Mouse (Mus musculus): ENCODE measurements around the gene Gabarapl1. TPM values are rescaled to one million over a fixed set of nuclear protein-coding genes. Genes with fewer than 3 reads are reported as not detected.
"Not testable (repeated sequence)": the region's sequence is repeated elsewhere in the genome, so short reads cannot be mapped to it uniquely, and the experiment has no call there.

Gene Gabarapl1
- polyA plus RNA-seq (2017; shearing (Covaris generic)) = 10 to 100 TPM in 1 of 3 experiments, 1 to 10 TPM in 2; 8.0 to 10.5 (median 8.1) TPM

DNA sequence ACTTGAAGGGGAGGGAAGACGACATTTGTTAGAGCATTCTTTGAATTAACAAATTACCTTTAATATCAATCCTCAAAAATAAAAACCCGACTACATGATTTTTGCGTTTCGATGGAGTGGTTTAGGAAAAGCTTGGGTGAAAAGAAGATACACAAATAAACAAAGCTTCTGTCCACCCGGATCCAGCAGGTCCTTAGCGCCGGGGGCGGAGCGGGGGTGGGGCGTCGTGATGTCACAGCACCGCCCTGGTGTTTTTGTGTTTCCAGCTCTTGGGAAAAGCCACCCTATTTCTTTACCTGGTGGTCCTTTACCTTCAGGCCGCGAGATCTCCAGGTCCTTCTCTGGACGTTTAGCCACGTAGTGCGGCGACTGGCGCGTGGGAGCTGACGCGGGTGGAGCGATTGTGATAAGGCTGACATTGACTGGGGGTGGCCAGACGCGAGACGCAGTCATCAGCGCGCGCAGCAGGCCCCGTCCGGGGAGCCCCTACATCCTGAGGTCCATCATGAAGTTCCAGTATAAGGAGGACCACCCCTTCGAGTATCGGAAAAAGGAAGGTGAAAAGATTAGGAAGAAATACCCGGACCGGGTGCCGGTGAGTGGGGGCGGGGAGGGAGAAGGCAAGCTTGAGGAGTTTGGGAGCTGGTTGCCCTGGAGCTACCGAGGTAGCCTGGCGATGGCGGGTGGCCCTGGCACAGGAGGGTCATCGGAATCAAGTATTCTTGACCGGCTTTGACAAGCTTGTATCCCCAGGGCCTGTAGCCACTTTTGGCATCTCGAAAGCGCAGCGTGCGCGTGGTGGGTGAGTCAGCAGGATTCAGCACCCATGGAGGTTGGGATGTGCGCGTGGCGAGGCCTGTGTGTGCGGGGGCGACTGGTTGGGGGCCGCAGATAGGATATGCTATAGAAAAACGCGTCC is at the start of gene Gabarapl1:
Gene Gabarapl1 (plus strand): TSS at position 219 of the 919 bp plus-strand sequence.
- peak; percentile 66 for ATAC-seq

DNA sequence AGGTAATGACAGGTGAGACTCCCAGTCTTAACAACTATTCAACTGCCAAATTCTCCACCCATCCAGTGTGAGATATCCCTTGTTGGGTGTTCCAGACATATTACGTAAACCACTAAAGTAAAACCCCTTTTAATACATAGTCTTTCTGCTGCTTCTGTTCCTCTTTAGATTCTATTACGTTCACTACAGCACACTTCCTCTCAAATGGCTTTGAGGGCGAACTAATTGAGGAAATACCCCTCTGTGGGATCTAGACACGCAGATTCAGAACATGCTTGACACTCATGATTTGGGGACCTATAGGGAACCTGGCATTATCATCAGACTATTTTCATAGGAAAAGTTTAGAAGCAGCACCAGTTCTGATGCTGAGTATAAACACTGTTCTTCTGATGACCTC is 38.0 kb upstream of the Gabarapl1 start:
- ATAC-seq = no peak

DNA sequence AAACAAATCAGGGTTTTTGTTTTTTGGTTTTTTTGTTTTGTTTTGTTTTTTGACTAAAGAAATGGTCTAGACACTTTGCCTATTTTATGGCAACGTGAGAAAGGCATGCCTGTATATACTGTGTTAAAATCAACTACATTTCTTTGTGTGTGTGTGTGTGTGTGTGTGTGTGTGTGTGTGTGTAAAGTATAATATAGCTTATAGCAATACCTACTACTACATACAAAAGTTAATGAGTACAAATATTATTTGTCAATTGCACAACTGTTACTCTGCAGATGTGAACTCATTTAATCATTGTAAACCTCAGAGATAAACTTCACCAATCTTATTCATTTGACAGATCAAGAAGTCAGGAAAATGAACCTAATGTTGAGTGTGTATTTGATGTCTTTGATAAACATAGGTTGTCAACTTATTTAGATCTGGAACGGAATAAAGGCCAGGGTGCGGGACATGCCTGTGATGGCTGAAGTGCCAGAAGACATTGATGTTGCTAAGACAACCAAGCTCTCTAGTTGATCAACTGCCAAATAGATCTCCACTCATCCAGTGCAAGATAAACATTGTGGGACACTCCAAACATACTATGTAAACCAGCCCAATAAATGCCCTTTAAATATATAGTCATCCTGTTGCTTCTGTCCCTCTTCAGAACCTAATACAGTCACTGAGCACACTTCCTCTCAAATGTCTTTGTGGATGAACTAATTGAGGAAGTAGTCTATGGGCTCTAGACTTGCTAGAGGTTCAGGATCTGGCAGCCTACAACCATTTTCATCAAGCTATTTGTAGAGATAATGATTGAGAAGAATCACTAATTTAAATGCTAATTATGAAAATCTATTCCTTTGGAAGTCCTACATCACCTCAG is 35.4 kb upstream of the Gabarapl1 start:
- no peak for ATAC-seq

DNA sequence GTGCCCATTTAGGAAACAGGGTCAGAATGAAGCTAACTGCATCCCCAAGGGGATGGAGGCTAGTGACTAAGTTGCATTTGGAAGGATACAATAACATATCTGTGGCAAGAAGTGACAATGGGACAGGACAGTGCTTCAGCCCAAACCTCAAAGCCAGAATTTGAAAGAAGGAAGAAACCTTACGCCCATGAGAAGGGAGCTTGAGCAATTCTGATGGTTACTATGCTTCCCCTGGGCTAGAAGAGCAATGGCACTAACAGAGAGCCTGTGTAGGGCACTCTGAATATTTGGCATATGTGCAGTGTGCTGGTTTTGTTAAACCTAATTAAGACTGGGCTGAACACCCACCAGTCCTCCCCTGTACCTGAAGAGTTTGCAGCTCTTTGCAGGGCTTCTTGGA is 33.4 kb upstream of the Gabarapl1 start:
- not testable (repeated sequence) for ATAC-seq

DNA sequence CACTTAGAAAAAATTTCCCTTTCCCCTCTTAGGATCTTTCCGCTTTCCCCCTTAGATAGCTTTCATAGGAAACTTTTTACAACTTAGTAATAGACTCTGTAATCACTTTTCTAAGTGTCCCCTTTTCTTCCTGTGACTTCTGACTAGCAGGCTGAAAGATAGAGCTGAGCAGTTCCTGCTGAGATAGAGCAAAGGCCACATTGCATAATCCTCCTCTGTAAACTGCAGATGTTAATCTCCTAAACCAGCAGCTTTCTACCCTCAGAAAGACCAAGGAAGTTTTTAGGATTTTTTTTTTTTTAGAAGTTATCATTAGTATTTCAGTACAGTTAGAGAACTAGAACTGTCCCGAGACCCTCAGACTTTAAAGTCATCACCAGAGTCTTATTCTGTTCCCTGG is 29.5 kb upstream of the Gabarapl1 start:
- no peak for ATAC-seq

DNA sequence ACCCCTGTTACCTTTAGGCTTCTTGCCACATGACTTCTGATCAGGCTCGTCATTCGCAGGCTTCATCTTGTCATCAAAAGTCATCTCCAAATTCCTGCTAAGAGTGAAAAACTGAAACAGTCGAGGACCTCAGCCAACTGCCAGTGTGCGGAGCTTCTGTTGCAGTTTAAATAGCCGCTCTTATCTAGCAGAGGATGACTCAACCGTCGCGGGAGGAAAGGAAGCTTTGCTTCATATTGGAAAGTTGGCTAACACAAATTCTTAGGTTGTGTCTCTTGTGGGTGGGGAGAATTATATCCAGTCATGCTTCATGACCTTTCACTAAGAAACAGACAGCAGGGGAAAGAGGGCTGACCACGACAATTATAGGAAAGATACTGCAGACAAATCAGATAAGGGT is 25.9 kb upstream of the Gabarapl1 start, which contains the start of gene Olr1:
Gene Olr1 (minus strand): TSS at position 142 of the 400 bp plus-strand sequence.
- ATAC-seq = no peak

DNA sequence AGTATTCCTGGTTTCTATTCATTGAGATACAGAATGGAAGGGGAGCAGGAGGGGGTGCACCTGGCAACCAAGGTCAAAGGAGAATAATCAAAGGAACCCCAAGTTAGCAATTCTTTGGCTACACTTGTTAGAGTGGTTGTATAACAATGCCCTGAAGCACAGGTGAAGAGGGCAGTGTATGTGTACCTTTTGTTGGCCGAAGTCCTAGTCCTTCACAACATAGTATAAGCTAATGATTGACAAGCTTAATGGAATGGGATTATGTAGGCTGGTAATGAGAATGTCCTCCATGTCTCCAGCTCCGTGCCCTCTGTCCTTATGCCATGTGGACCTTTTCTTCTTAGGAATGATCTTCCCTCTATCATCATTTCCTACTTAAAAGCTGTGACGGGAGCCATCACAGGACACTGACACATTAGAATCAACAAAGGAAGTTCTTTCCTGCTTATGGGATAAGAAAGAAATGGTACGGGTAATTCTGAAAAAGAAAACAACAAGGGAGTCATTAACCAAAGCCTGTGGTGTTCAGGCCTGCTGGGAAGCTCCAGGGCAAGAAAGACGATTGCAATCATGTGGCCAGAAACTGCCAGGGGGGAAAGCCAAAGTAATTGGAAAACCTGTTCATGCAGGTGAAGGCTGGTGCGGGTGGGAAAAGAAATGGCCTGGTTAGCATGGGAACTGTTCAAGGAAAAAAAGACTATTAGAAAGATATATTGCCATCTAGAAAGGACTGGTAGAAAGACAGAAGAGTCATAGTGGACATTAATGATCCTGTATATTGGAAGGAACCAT is 22.6 kb upstream of the Gabarapl1 start:
- no peak for ATAC-seq

DNA sequence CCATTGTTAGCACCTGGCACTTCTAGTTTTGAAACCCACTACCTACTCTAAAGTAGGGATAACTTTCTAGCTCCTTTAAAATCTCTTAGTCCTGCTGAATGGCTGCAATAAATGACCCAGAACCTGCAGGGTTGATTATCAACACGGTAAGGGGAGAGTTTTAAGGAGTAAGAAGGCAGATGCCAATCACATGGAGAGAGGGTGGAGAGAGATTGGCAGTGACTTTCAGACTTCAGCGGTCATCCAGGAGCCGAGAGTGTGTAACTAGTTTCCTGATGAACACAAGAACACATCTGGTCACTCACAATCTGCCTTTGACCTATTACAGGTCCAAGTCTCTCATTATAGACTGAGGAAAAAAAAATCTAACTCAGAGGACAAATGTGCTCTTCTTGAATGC is 20.6 kb upstream of the Gabarapl1 start, which contains the start of gene Tmem52b:
Gene Tmem52b (plus strand): TSS at position 189 of the 400 bp plus-strand sequence.
- ATAC-seq = no peak

DNA sequence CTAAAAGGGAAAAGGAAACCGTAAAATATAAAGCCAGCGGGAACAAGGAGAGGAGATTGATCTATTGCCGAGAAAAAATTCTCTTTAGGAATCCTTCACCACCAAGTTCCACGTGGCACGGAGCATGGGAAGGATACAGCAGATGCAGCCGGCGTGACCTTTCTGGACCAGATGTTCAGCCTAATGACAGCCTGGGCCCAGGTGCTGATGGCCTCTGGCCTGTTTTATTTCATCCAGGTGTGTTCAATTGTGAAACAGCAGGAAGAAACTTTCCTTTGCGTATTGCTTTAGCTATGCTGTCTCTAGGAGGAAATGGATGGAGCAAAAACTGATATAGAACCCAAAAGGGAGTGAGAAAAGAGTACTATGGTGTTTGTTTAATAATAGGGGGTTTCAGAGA is 20.1 kb upstream of the Gabarapl1 start:
- no peak for ATAC-seq

DNA sequence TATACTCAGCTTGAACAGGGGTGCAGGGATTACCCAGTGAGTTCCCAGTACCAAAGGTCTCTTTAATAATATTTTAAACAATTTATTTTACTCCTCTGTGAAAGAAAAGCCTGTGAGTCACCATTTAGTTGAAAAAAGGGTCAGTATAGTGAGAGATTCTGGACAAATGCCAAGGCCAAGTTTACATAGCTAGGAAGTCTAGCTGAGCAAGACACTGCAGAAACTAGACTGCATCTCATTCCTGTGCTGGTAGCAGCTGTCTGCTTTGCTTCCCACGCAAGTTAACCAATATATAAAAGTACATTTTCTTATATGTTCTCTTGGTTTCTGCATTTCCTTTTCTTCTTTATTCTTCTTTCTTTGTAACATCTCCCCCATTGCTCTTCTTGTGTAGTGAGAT is 19.6 kb upstream of the Gabarapl1 start:
- no peak for ATAC-seq

DNA sequence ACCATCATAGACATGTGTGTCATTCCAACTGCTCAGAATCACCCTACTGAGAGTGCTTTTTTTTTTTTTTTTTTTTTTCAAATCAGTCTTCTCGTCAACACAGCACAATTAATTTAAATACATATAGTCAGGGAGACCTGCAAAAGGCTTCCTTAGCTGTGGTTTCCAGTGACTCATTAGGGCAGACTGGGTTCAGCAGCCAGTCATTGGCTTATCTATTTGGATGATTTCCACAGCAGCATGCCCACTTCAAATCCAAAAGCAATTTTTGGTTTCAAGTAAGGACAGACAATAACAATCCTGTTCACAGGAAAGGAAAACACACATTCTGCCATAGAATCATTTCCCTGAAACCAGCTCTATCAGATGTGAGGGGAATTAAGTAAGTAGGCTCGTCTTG is 18.6 kb upstream of the Gabarapl1 start:
- ATAC-seq = no peak

DNA sequence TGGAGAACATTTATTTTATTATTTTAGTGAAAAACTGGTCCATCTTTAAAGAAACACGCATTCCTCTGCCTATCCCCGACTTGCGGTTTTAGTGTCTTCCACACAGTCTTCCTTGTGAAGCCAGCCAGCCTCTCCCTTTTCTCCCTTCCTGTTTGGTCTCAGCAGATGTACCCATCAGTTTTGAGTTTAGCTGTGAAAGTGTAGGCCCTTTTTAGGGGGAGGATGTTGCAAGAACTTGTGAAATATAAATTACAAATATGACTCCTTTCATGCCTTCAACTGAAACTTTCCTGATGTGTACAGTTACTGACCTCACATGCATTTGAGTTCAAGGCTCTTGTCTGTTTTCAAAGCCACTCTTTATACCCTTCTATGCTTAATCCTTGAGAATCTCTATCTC is 17.9 kb upstream of the Gabarapl1 start:
- no peak for ATAC-seq

DNA sequence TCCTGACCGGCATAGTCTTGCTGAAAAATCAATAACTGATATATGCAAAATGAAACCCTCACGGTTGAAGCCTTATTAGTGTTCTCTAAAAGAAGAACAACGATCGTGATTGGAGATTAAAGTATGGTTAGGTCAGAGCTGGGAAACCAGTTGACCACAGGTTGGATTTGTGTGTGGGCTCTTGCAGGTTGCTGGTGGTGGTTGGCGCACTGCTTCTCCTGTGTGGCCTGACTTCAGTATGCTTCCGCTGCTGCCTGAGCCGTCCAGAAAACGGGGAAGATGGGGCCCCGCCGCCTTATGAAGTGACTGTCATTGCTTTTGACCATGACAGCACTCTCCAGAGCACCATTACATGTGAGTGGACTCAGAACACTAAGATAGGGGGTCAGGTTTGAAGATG is 16.6 kb upstream of the Gabarapl1 start:
- ATAC-seq = no peak

DNA sequence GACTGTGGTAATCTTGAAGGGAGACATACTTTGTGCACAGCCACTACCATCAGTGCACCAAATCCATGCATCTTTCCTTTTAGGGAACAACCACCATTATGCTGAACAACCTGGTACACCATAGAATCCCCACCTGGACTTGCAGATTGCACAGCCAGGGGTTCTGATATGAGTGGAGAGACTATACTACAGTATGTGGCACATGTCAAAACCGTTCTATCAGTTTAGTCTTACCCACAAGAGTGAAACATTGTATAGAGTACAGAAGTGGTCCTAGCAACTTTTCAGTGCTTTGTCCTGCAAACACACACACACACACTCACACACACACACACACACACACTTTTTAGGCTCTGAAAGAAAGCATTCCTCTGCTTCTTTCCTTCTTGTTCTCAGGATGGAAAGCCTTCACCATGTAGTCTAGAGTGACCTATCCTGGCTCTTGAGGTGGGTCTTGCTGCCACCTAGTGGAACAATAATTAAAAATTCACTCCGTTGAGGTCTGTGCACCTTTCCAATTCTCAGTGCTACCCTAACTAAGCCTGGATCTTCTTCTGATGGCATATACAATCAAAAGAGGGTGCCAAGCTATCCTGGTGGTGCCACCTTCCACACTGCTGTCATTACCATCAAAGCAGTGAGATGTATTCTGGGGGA is 15.1 kb upstream of the Gabarapl1 start:
- peak; percentile 63 for ATAC-seq

DNA sequence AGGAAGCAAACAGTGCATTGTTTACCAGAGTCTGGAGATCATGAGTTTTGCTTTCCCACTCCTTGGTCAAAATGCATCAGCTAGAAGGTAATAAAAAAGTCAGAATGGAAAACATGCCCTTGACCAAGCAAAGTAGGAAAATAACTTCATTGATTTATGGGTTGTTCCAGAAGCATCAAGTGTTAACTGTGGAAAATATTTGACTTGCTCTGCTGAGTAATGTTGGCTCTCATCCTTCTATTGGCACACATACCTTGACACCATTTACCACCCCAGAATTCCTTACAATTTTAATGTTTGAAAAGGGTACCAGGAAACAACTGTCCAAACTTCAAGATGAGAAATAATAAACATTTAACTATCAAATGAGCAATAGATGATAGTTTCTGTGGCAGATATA is 6.9 kb upstream of the Gabarapl1 start:
- no peak for ATAC-seq

DNA sequence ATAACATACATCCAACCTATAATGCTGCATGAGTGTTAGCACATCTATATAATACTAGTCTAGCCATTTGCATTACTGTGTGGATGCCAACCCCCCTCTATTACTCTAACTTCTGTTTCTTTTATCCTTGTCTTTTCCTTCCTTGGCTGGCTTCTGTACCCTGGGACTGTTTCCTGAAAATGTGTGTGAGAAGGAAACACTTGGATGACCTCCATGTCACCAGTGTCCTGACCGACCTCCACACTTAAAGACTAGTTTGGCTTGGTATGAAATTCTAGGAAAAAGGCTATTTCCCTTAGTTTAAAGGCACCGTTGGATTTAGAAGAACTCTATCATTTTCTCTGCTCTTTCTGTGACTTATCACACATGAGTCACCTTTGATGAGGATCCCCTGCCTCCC is 5.5 kb upstream of the Gabarapl1 start:
- ATAC-seq = no peak

DNA sequence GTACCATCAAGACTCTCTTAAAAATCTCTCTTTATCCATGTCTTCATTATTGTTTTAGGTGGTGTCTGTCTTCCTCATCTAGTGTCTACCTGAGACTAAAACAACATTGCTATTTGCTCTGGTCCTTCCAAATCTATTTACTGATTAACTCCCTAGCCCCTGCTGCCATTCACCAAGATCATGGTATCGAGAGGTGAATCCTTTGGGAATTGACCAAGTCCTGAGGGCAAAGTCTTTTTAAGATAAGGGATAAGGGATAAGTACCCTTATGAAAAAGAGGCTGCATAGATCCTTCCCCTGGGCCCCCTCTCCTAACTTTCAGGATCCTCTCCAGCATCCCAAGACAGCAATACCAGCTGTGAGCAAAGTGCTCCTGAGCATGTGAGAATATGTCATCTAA is 3.4 kb upstream of the Gabarapl1 start:
- ATAC-seq = no peak

DNA sequence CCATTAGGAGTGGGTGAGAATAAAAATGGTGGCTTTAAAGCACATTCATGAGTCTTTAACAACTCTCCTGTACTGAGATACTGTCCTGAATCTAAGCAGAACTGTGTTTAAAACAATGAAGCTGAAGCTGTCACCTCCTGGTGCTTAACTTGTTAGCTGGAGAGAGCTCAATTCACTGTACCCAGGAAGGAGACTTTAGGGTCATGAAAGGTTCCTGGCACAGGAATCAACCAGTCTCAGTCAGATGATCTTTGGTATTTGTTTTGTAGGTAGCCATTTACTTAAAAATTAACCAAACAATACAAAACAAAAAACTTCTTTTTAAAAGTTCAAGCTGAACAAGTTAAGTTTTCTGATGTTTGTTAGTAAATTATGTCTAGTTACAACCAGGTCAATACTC is 2.7 kb upstream of the Gabarapl1 start:
- ATAC-seq = no peak

DNA sequence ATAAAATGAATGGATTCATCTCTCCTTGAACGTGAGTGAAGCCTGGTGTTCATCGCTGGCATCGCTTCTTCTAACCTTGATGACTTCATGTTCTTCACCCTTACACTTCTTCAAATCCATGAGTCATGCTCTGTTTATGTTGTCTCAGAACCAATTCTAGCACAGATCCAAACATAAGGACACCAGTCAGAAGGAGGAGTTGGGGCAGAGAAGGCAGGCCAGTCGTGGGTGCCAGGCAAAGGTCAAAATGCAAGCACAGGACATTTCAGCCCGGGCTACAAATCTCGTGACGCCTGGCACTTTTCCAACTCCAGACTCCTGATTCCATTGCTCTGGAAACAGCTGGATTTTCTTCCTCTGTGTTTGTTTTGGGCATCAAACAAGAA is 411 bp upstream of the Gabarapl1 start:
- peak; percentile 26 for ATAC-seq

DNA sequence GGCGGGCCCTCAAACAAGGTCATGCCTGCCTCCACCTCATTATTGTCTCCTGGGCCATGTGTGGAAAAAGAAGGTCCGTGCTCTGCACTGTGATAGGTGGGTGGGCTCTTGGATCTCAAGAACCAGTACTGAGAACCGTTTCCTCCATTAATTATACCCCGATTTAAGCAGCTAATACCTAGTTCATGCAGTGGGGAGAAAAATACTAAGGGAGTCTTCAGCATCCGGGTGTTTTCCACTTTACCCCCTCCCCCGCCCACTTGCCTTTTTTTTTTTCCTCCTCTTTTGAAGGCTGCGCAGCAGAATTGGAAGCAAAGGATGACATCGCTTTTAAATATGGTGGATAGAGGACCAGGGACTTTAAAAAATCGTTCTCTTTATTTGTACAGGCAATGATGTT is 1.1 kb downstream of the Gabarapl1 start:
- peak; percentile 40 for ATAC-seq

DNA sequence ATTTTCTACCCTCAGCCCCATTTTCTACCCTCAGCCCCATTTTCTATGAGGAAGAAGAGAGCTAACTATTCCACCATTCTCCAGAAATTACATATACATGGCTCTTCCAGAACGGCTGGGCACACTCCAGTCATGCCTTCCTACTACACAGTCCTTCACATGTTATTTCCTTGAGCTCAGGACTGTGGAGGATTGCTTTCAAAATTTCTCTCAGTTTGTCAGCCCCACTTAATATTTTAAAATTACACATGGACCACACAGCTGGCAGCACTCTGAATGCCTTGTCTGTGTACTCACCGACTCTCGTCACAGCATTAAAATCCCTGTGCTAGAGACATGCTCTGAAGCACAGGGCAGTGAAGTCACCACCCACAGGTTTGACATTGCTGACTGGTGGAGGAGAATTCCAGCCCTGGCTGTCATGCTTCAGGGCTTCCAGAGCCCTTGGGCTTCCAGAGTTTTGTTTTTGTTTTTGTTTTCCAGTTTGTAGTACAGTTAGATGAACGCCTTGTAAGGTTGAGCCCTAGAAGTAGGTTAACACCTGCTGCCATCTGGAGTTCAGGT is 1.7 kb downstream of the Gabarapl1 start:
- no peak for ATAC-seq

DNA sequence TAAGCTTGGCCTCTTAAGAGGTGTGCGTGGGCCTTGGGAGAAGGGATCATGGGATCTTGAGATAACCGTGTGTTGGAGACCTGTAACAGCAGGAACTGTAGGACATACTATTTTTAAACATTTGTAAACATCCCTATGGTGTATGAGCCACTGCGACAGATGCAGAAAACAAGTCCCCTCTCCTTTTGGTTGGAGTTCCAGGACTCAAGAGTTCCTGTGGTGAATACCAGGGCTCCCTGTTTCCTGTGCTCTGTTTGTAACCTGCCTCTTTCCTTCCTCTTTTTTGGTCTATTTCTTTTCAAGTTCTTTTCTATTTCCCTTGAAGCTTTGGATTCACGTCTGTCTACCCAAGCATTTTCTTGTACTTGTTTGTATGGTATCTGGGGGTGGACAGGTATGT is 2.8 kb downstream of the Gabarapl1 start:
- ATAC-seq = no peak
